Mouse (Mus musculus): ENCODE measurements around the gene Esrra. TPM values are rescaled to one million over a fixed set of nuclear protein-coding genes. Genes with fewer than 3 reads are reported as not detected.
A peak's percentile ranks its signal among the peaks of the same experiment; 100 is the strongest.

The Esrra gene
- polyA plus RNA-seq, 1 experiment from 2014 or later = 3.7 TPM

- H3K4me1 ChIP-seq (ENCODE audit: control insufficient read depth, insufficient read depth, low read length) = no peaks in the 10 kb centered on the region
- no peak overlapping the region for H3K4me3 ChIP-seq (ENCODE audit: low read depth, low read length)
- DNase-seq (ENCODE audit: low spot score, missing footprints) (peak; percentile 19), ATAC-seq (ENCODE audit: low FRiP score) (no peak)
- H3K36me3 ChIP-seq (ENCODE audit: control insufficient read depth, insufficient read depth, low read length) = no peaks in the 10 kb centered on the region
- H3K9ac ChIP-seq (ENCODE audit: low read length) = no peak overlapping the region
- no peak overlapping the region for H3K4me2 ChIP-seq
- no peak overlapping the region for H3K27ac ChIP-seq (ENCODE audit: low read depth, low read length)
- 95% methylated on average over 4 of the region's 4 CpGs for WGBS
- no peaks in the 10 kb centered on the region for H3K9me3 ChIP-seq (ENCODE audit: control insufficient read depth, low read length)
- H3K27me3 ChIP-seq (ENCODE audit: control insufficient read depth, insufficient read depth, low read length) = no peaks in the 10 kb centered on the region
Measured at GRCm38 (mm10) chr19:6861451-6861850, 60.2 kb downstream of the Esrra start.

Small RNA genes within 50 kb of the gene (microRNA-seq; reads per million reads assigned to microRNA genes)
- gene Mir6990 = 1.7 reads per million

Other genes starting within 250 kb of the Esrra start
- gene Rps6ka4, start 81.2 kb downstream of the Esrra start, polyA plus RNA-seq (2014; fragmentation: Nextera tagmentation; extraction: Ambion mirVana) = 4.8 and 5.1 TPM in 2 replicates
- 0.26 and 0.58 TPM in 2 replicates for gene Ccdc88b, start 63.6 kb downstream of the Esrra start, polyA plus RNA-seq (2014; fragmentation: Nextera tagmentation; extraction: Ambion mirVana)
- gene Trmt112, start 12.1 kb downstream of the Esrra start, polyA plus RNA-seq (2014; fragmentation: Nextera tagmentation; extraction: Ambion mirVana) = 147 and 151 TPM in 2 replicates
- 123 and 127 TPM in 2 replicates for gene Prdx5, start 11.7 kb downstream of the Esrra start, polyA plus RNA-seq (2014; fragmentation: Nextera tagmentation; extraction: Ambion mirVana)
- not detected in 2 replicates for gene Catsperz, start 3.6 kb upstream of the Esrra start, polyA plus RNA-seq (2014; fragmentation: Nextera tagmentation; extraction: Ambion mirVana)
- gene Kcnk4, start 12.7 kb upstream of the Esrra start, polyA plus RNA-seq (2014; fragmentation: Nextera tagmentation; extraction: Ambion mirVana) = not detected in 2 replicates
- 53.7 and 55.9 TPM in 2 replicates for gene Bad, start 20.0 kb upstream of the Esrra start, polyA plus RNA-seq (2014; fragmentation: Nextera tagmentation; extraction: Ambion mirVana)
- 28.0 and 32.0 TPM in 2 replicates for gene Gpr137, start 20.7 kb upstream of the Esrra start, polyA plus RNA-seq (2014; fragmentation: Nextera tagmentation; extraction: Ambion mirVana)
- 245 and 285 TPM in 2 replicates for gene Ppp1r14b, start 53.2 kb upstream of the Esrra start, polyA plus RNA-seq (2014; fragmentation: Nextera tagmentation; extraction: Ambion mirVana)
- gene Plcb3, start 54.7 kb upstream of the Esrra start, polyA plus RNA-seq (2014; fragmentation: Nextera tagmentation; extraction: Ambion mirVana) = 13.0 and 14.2 TPM in 2 replicates
- 67.7 and 81.3 TPM in 2 replicates for gene Fkbp2, start 58.7 kb upstream of the Esrra start, polyA plus RNA-seq (2014; fragmentation: Nextera tagmentation; extraction: Ambion mirVana)
- gene Vegfb, start 65.8 kb upstream of the Esrra start, polyA plus RNA-seq (2014; fragmentation: Nextera tagmentation; extraction: Ambion mirVana) = 21.9 and 25.4 TPM in 2 replicates
- gene Dnajc4, start 70.8 kb upstream of the Esrra start, polyA plus RNA-seq (2014; fragmentation: Nextera tagmentation; extraction: Ambion mirVana) = 17.9 and 21.0 TPM in 2 replicates
- 14.4 and 19.5 TPM in 2 replicates for gene Nudt22, start 74.3 kb upstream of the Esrra start, polyA plus RNA-seq (2014; fragmentation: Nextera tagmentation; extraction: Ambion mirVana)
- 10.0 and 10.2 TPM in 2 replicates for gene Trpt1, start 74.3 kb upstream of the Esrra start, polyA plus RNA-seq (2014; fragmentation: Nextera tagmentation; extraction: Ambion mirVana)
- gene Fermt3, start 97.7 kb upstream of the Esrra start, polyA plus RNA-seq (2014; fragmentation: Nextera tagmentation; extraction: Ambion mirVana) = 6.7 and 7.3 TPM in 2 replicates
- gene Stip1, start 118.2 kb upstream of the Esrra start, polyA plus RNA-seq (2014; fragmentation: Nextera tagmentation; extraction: Ambion mirVana) = 410 and 416 TPM in 2 replicates
- gene Macrod1, start 135.0 kb upstream of the Esrra start, polyA plus RNA-seq (2014; fragmentation: Nextera tagmentation; extraction: Ambion mirVana) = 2.2 and 3.0 TPM in 2 replicates
- 7.5 and 8.2 TPM in 2 replicates for gene Flrt1, start 183.9 kb upstream of the Esrra start, polyA plus RNA-seq (2014; fragmentation: Nextera tagmentation; extraction: Ambion mirVana)